Mouse (Mus musculus): ENCODE data around the gene Gm8922.
"Not testable (repeated sequence)": the region's sequence is repeated elsewhere in the genome, so short reads cannot be mapped to it uniquely, and the experiment has no call there.

Gene Gm8922

DNA sequence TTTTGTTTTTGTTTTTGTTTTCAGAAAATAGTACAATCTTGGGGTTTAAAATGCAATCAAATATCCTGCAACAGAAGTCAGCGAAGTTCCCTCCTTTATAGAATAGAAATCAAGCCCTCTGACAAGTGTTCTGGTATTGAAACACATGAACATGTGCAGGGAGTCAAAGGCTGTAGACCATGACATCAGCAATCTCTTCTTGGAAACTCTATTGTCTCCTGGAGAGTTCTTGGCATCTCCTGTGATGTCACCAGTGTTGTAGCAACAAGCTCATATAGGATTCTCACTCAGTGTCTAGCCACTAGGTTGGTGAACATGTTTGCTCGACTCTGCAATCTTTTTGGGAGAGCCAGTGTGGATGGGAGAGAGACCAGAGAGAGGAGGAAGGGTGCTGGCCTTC, at the start of gene Gm8922:
Gene Gm8922 (plus strand): TSS at position 301 of the 400 bp plus-strand sequence.
- not testable (repeated sequence) for DNase-seq

All from cerebellum, adult 11 months (tissue).